22 mouse cellular contexts compared by ENCODE assay signal in the genomic region with DNA sequence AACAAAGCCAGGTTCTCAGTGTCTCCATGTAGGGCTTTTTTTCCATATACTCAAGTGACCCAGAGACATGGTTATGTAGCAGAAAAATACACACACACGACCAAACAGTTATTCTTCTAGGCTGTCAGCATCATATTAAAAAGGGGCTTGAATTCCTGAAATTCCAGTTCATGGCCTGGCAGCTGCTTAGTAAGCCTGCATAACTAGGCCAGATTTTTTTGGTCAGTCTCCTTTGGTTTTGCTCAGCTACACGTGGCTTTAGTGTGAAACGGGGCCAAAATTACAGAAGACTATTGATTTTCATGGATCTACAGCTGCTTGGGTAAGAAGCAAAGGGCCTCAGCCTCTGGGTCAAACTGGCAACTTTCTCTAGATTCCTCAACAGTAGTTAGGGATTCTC.
DNase-seq lines count a peak whose midpoint lies in the region; ATAC-seq and TF ChIP-seq lines count a peak whose summit lies in the region.
"Had no signal": no experiment of that assay in that cellular context is flagged by ENCODE, and none has a peak within 500 bp of the region (broad histone marks: within the 10 kb centered on the region; RNA-seq: fewer than 3 reads in every experiment).

No protein-coding gene starts in this region.

- no peaks in the 10 kb centered on the region for H3K79me2 ChIP-seq in myocyte (ENCODE audit: control insufficient read depth, insufficient read depth)

- H3K27ac ChIP-seq in embryonic facial prominence, embryonic 11.5 days (replicated peaks; ENCODE audit: low read depth, low read length) = no peak overlapping the region
- H3K27ac ChIP-seq in embryonic facial prominence, embryonic 10.5 days (replicated peaks) = no peak overlapping the region
- no peak overlapping the region for H3K27ac ChIP-seq in limb, embryonic 11.5 days (replicated peaks; ENCODE audit: low read depth, low read length)
- H3K27ac ChIP-seq in limb, embryonic 10.5 days = no peak overlapping the region
- no peak overlapping the region for H3K27ac ChIP-seq in embryonic facial prominence, embryonic 14.5 days (replicated peaks; ENCODE audit: low read depth, low read length)
- H3K27ac ChIP-seq in intestine, embryonic 16.5 days (ENCODE audit: low read length) = no peak overlapping the region
- H3K27ac ChIP-seq: gastrocnemius, adult 2 months; heart, embryonic 13.5 days; hindbrain, embryonic 14.5 days; left cerebral cortex, adult 2 months; limb, embryonic 15.5 days; midbrain, embryonic 10.5 days; neural tube, embryonic 13.5 days; stomach, embryonic 15.5 days had no signal

- WGBS in embryonic facial prominence, embryonic 11.5 days = 55% methylated on average over 3 of the region's 3 CpGs
- WGBS in embryonic facial prominence, embryonic 10.5 days = 52% methylated on average over 3 of the region's 3 CpGs
- WGBS in limb, embryonic 11.5 days = 50% methylated on average over 3 of the region's 3 CpGs
- 72% methylated on average over 3 of the region's 3 CpGs for WGBS in limb, embryonic 10.5 days
- 29% methylated on average over 3 of the region's 3 CpGs for WGBS in embryonic facial prominence, embryonic 14.5 days
- 35% methylated on average over 3 of the region's 3 CpGs for WGBS in intestine, embryonic 16.5 days

- TF ChIP-seq POLR2A in myocyte (IDR thresholded peaks at IDR 0.05; ENCODE audit: insufficient read length, low read depth) = no peak

- H3K4me3 ChIP-seq in embryonic facial prominence, embryonic 11.5 days (ENCODE audit: low read depth, low read length) = no peak overlapping the region
- no peak overlapping the region for H3K4me3 ChIP-seq in embryonic facial prominence, embryonic 10.5 days
- no peak overlapping the region for H3K4me3 ChIP-seq in limb, embryonic 11.5 days (ENCODE audit: low read depth, low read length)
- H3K4me3 ChIP-seq in limb, embryonic 10.5 days = no peak overlapping the region
- H3K4me3 ChIP-seq in embryonic facial prominence, embryonic 14.5 days (ENCODE audit: low read depth, low read length) = no peak overlapping the region
- no peak overlapping the region for H3K4me3 ChIP-seq in myocyte
- H3K4me3 ChIP-seq in intestine, embryonic 16.5 days (ENCODE audit: low read length) = no peak overlapping the region
- H3K4me3 ChIP-seq: gastrocnemius, adult 2 months; heart, embryonic 13.5 days; left cerebral cortex, adult 2 months; limb, embryonic 15.5 days; midbrain, embryonic 10.5 days; neural tube, embryonic 13.5 days; stomach, embryonic 15.5 days had no signal

- no peak overlapping the region for H3K9ac ChIP-seq in embryonic facial prominence, embryonic 11.5 days (replicated peaks; ENCODE audit: low read length)
- no peak overlapping the region for H3K9ac ChIP-seq in limb, embryonic 11.5 days (ENCODE audit: low read length)
- H3K9ac ChIP-seq in embryonic facial prominence, embryonic 14.5 days (ENCODE audit: low read depth, low read length) = no peak overlapping the region
- no peak overlapping the region for H3K9ac ChIP-seq in intestine, embryonic 16.5 days (ENCODE audit: low read depth, low read length)
- H3K9ac ChIP-seq: heart, embryonic 13.5 days; hindbrain, embryonic 14.5 days; limb, embryonic 15.5 days; liver, postnatal 0 days; neural tube, embryonic 13.5 days; stomach, embryonic 15.5 days had no signal

- ATAC-seq in embryonic facial prominence, embryonic 11.5 days (replicated peaks; ENCODE audit: insufficient number of reproducible peaks, low FRiP score, low TSS enrichment, low read depth) = no peak
- ATAC-seq in limb, embryonic 11.5 days (ENCODE audit: insufficient number of reproducible peaks, low FRiP score, low TSS enrichment, low read depth) = peak; percentile 35; the same call in 1 of the 2 replicates
- ATAC-seq in embryonic facial prominence, embryonic 14.5 days (ENCODE audit: low read depth) = peak; percentile 53; the same call in 1 of the 2 replicates
- no peak for ATAC-seq in intestine, embryonic 16.5 days
- ATAC-seq: liver, postnatal 0 days had no signal

- H3K27me3 ChIP-seq in embryonic facial prominence, embryonic 11.5 days (ENCODE audit: control insufficient read depth, insufficient read depth, low read length) = no peaks in the 10 kb centered on the region
- H3K27me3 ChIP-seq in embryonic facial prominence, embryonic 10.5 days (replicated peaks; ENCODE audit: low read depth, poor library complexity, severe bottlenecking) = no peaks in the 10 kb centered on the region
- H3K27me3 ChIP-seq in limb, embryonic 11.5 days (ENCODE audit: control insufficient read depth, insufficient read depth, low read length) = no peaks in the 10 kb centered on the region
- no peaks in the 10 kb centered on the region for H3K27me3 ChIP-seq in limb, embryonic 10.5 days (ENCODE audit: low read depth, poor library complexity, severe bottlenecking)
- H3K27me3 ChIP-seq in embryonic facial prominence, embryonic 14.5 days (replicated peaks; ENCODE audit: control insufficient read depth, insufficient read depth, low read length) = no peaks in the 10 kb centered on the region
- H3K27me3 ChIP-seq in myocyte (ENCODE audit: control insufficient read depth, insufficient read depth, insufficient read length) = no peaks in the 10 kb centered on the region
- no peaks in the 10 kb centered on the region for H3K27me3 ChIP-seq in intestine, embryonic 16.5 days (replicated peaks; ENCODE audit: control insufficient read depth, insufficient read depth, low read length)
- H3K27me3 ChIP-seq: heart, embryonic 13.5 days; limb, embryonic 15.5 days; neural tube, embryonic 13.5 days; stomach, embryonic 15.5 days had no signal

- no peaks in the 10 kb centered on the region for H3K9me3 ChIP-seq in embryonic facial prominence, embryonic 11.5 days (replicated peaks; ENCODE audit: control insufficient read depth, low read length)
- H3K9me3 ChIP-seq in embryonic facial prominence, embryonic 10.5 days = no peaks in the 10 kb centered on the region
- H3K9me3 ChIP-seq in limb, embryonic 11.5 days (ENCODE audit: control insufficient read depth, low read length) = no peaks in the 10 kb centered on the region
- H3K9me3 ChIP-seq in limb, embryonic 10.5 days (replicated peaks) = no peaks in the 10 kb centered on the region
- H3K9me3 ChIP-seq in embryonic facial prominence, embryonic 14.5 days (ENCODE audit: control insufficient read depth, low read length) = no peaks in the 10 kb centered on the region
- H3K9me3 ChIP-seq in intestine, embryonic 16.5 days (ENCODE audit: control insufficient read depth, low read length) = no peaks in the 10 kb centered on the region
- H3K9me3 ChIP-seq: G1E; heart, embryonic 13.5 days; limb, embryonic 15.5 days; midbrain, embryonic 10.5 days; neural tube, embryonic 13.5 days; stomach, embryonic 15.5 days had no signal

- H3K4me2 ChIP-seq in embryonic facial prominence, embryonic 11.5 days (ENCODE audit: low read depth, low read length) = no peak overlapping the region
- H3K4me2 ChIP-seq in limb, embryonic 11.5 days (ENCODE audit: low read depth, severe bottlenecking) = no peak overlapping the region
- H3K4me2 ChIP-seq in embryonic facial prominence, embryonic 14.5 days (ENCODE audit: low read depth, low read length) = no peak overlapping the region
- H3K4me2 ChIP-seq in myocyte (ENCODE audit: low read depth) = no peak overlapping the region
- no peak overlapping the region for H3K4me2 ChIP-seq in intestine, embryonic 16.5 days (ENCODE audit: low read depth, low read length)
- H3K4me2 ChIP-seq: heart, embryonic 13.5 days; hindbrain, embryonic 14.5 days; limb, embryonic 15.5 days; neural tube, embryonic 13.5 days; stomach, embryonic 15.5 days had no signal

- peak; percentile 14 for DNase-seq in embryonic facial prominence, embryonic 11.5 days (ENCODE audit: low spot score)
- no peak for DNase-seq in embryonic facial prominence, embryonic 10.5 days (ENCODE audit: low spot score)
- no peak for DNase-seq in limb, embryonic 11.5 days (ENCODE audit: low spot score)
- no peak for DNase-seq in limb, embryonic 10.5 days (ENCODE audit: low spot score)
- DNase-seq in embryonic facial prominence, embryonic 14.5 days (ENCODE audit: low spot score) = peak; percentile 72
- DNase-seq in thymus, postnatal 36 days = no peak
- DNase-seq: cerebellum, adult 2 months; gastrocnemius, adult 2 months; heart, postnatal 36 days; liver, postnatal 0 days; right cerebral cortex, postnatal 14 days; thymus, adult 18-20 months had no signal

- H3ac ChIP-seq in myocyte (ENCODE audit: control insufficient read depth, insufficient read length) = no peak overlapping the region

- H3K4me1 ChIP-seq in embryonic facial prominence, embryonic 11.5 days (ENCODE audit: control insufficient read depth, insufficient read depth, low read length) = no peaks in the 10 kb centered on the region
- peaks cover 2% of the 10 kb centered on the region; the same call in 1 of the 2 replicates for H3K4me1 ChIP-seq in embryonic facial prominence, embryonic 10.5 days
- H3K4me1 ChIP-seq in limb, embryonic 11.5 days (ENCODE audit: control insufficient read depth, insufficient read depth, low read length) = no peaks in the 10 kb centered on the region
- peaks cover 4% of the 10 kb centered on the region; the same call in 1 of the 2 replicates for H3K4me1 ChIP-seq in limb, embryonic 10.5 days
- no peaks in the 10 kb centered on the region for H3K4me1 ChIP-seq in embryonic facial prominence, embryonic 14.5 days (ENCODE audit: control insufficient read depth, insufficient read depth, low read length)
- no peaks in the 10 kb centered on the region for H3K4me1 ChIP-seq in intestine, embryonic 16.5 days (ENCODE audit: control insufficient read depth, insufficient read depth, low read length)
- H3K4me1 ChIP-seq: heart, embryonic 13.5 days; limb, embryonic 15.5 days; midbrain, embryonic 10.5 days; neural tube, embryonic 13.5 days; stomach, embryonic 15.5 days had no signal

- H3K36me3 ChIP-seq in embryonic facial prominence, embryonic 11.5 days (replicated peaks; ENCODE audit: control insufficient read depth, insufficient read depth, low read depth, low read length) = no peaks in the 10 kb centered on the region
- H3K36me3 ChIP-seq in embryonic facial prominence, embryonic 10.5 days (replicated peaks) = no peaks in the 10 kb centered on the region
- no peaks in the 10 kb centered on the region for H3K36me3 ChIP-seq in limb, embryonic 11.5 days (ENCODE audit: control insufficient read depth, insufficient read depth, low read length)
- no peaks in the 10 kb centered on the region for H3K36me3 ChIP-seq in limb, embryonic 10.5 days
- no peaks in the 10 kb centered on the region for H3K36me3 ChIP-seq in embryonic facial prominence, embryonic 14.5 days (ENCODE audit: control insufficient read depth, insufficient read depth, low read length)
- no peaks in the 10 kb centered on the region for H3K36me3 ChIP-seq in myocyte (ENCODE audit: control insufficient read depth, insufficient read depth)
- H3K36me3 ChIP-seq in intestine, embryonic 16.5 days (ENCODE audit: control insufficient read depth, insufficient read depth, low read length) = no peaks in the 10 kb centered on the region
- H3K36me3 ChIP-seq: G1E; heart, embryonic 13.5 days; limb, embryonic 15.5 days; midbrain, embryonic 10.5 days; neural tube, embryonic 13.5 days; stomach, embryonic 15.5 days had no signal

TF ChIP-seq in myocyte, 11 proteins besides CTCF, POLR2A, EP300 and RAD21 (continues in another document):
- TF ChIP-seq MYOD1 (IDR thresholded peaks at IDR 0.05; ENCODE audit: control insufficient read depth in 1 of 3, insufficient read length in 2 of 3, low read depth in 2 of 3) (peak in 1 of 3 experiments; percentile 25), POLR2AphosphoS2 (IDR thresholded peaks at IDR 0.05; ENCODE audit: insufficient read length, low read depth) (no peak)

Comparison
In these comparisons a context has a peak if more than half of its experiments do, and no peak if none do; other contexts are left out.
1. ATAC-seq: peak in limb, embryonic 11.5 days (single experiment) and embryonic facial prominence, embryonic 14.5 days (single experiment); none in embryonic facial prominence, embryonic 11.5 days (single experiment) and intestine, embryonic 16.5 days (single experiment).
2. DNase-seq: peak in embryonic facial prominence, embryonic 11.5 days (single experiment) and embryonic facial prominence, embryonic 14.5 days (single experiment); none in embryonic facial prominence, embryonic 10.5 days (single experiment), limb, embryonic 11.5 days (single experiment), limb, embryonic 10.5 days (single experiment) and thymus, postnatal 36 days (0 of 2).